Mouse (Mus musculus): Measurements from ENCODE around the gene Sirpb1a. TPM values are rescaled to one million over a fixed set of nuclear protein-coding genes. Genes with fewer than 3 reads are reported as not detected.
"Not testable (repeated sequence)": the region's sequence is repeated elsewhere in the genome, so short reads cannot be mapped to it uniquely, and the experiment has no call there.

Sirpb1a gene
- polyA plus RNA-seq (2012; ENCODE audit: insufficient read depth, insufficient read length, missing spikeins) = 46.6 and 48.9 TPM in 2 replicates

DNA sequence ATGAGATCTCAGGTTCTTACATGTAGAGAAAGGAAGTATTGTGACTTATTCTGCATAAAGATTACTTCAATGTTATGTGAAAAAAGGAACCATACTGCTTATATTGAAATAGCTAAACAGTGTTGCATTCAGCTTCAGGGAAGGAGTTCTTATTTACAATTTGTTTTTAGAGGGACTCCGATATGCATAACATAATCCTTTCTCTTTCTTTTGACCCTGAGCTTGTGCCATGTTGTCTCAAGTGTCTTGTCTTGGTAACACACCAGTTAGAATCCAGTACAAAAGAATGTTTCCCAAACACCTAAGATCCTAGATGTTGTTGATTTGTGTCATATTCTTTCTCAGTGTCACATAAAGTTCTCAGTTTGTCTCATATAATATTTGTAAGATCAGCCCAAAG is at the start of gene Sirpb1a:
Gene Sirpb1a (minus strand): TSS at position 74 of the 400 bp plus-strand sequence.
- H3K4me3 ChIP-seq (ENCODE audit: insufficient read depth, low read length); H3K4me1 ChIP-seq (ENCODE audit: control insufficient read depth, insufficient read depth, low read length): not testable (repeated sequence)
- H3K27ac ChIP-seq (ENCODE audit: insufficient read depth, low read depth, low read length) = peak within 1 kb of the TSS; percentile 76

DNA sequence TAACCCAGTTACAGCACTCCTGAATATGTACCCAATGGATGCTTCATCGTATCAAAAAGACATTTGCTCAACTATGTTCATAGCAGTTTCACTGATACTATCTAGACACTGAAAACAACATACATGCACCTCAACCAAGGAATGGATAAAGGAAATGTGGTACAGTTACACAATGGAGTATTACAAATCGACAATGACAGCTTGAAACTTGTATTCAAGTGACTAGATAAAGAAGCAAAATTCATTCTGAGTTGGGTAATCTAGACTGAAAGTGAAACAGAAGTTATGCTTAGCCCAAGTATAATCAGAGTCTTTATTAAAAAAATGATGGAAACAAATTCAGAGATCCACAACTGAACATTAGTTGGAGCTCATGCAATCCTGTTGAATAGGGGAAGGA is 48.5 kb upstream of the Sirpb1a start:
- H3K27ac ChIP-seq (ENCODE audit: insufficient read depth, low read depth, low read length); H3K4me1 ChIP-seq (ENCODE audit: control insufficient read depth, insufficient read depth, low read length); H3K4me3 ChIP-seq (ENCODE audit: insufficient read depth, low read length): not testable (repeated sequence)

DNA sequence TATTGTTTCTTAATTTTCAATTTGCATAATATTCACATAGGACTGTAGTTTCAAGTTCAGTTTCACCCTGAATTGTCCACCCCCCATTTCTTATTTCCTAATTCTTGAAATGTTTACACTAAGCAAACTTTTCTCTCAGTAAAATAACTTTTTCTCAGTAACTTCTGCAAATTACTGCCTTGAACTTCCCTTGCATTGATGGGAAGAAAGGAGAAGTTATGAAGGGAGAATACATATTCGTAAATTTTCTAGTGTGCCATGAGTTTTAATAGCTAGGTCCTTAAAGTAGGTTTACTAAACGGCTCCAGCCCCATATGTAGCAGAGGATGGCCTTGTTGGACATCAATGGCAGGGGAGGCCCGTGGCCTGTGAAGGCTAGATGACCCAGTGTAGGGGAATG is 43.8 kb upstream of the Sirpb1a start:
- not testable (repeated sequence) for H3K27ac ChIP-seq (ENCODE audit: insufficient read depth, low read depth, low read length); H3K4me1 ChIP-seq (ENCODE audit: control insufficient read depth, insufficient read depth, low read length); H3K4me3 ChIP-seq (ENCODE audit: insufficient read depth, low read length)

DNA sequence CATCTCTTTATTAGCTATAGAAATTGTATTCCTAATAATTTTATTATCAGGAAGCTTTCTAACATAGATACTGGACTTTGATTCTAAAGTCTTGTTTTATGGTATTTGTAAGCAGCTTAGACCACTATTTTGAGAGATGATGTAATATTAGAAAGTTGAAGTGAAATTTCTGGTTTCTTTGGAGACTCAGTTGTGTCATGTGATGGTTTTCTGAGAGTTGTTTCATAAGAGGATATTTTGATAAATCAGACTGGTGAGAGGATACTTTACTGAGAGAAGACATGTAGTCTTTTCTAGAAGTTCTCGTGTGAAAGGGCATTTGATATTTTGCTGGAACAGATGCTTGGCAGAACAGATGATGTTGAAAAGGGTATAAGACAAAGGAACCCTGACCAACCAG is 17.6 kb upstream of the Sirpb1a start:
- not testable (repeated sequence) for H3K4me1 ChIP-seq (ENCODE audit: control insufficient read depth, insufficient read depth, low read length); H3K4me3 ChIP-seq (ENCODE audit: insufficient read depth, low read length)
- H3K27ac ChIP-seq (ENCODE audit: insufficient read depth, low read depth, low read length) = peak overlapping the region; percentile 84

DNA sequence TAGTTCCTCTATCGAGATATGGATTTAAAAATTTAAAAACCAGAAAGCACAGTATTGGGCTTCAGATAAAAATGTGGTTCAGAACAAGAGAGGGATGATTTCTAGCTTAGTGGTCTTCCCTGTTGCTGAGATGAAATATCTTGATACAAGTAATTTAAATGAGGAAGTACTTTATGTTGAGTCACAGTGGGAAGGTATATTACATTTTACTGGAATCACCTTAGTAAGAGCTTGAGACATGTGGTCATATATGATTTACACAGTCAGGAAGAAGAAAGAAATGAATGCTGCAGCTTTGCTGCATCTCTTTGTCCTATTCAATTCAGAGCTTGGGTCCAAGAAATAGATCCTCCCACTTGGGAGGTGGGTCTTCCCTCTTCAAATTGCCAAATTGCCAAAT is 13.5 kb upstream of the Sirpb1a start:
- not testable (repeated sequence) for H3K27ac ChIP-seq (ENCODE audit: insufficient read depth, low read depth, low read length); H3K4me3 ChIP-seq (ENCODE audit: insufficient read depth, low read length); H3K4me1 ChIP-seq (ENCODE audit: control insufficient read depth, insufficient read depth, low read length)

DNA sequence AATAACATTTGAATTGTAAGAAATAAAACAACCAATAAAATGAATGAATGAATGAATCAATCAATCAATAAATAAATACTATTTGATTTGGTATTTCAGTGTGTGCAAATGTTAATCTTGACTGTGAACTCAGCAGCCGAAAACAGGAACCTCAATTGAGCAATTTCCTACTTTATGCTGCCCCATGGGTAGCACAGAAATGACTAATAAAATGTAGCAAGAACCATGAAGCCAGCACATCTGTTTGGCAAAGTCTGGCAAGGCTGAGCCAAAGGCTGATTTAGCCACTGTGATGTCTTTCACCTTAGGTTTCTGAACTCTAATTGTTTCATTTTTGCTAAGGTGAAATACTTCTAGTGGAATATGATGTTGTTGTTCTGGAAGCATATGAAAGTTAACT is 1.6 kb upstream of the Sirpb1a start:
- Histone ChIP-seq H3K27ac (ENCODE audit: insufficient read depth, low read depth, low read length) (peak overlapping the region; percentile 81), H3K4me3 (ENCODE audit: insufficient read depth, low read length) (no peak overlapping the region)
- TF ChIP-seq POLR2A (IDR thresholded peaks at IDR 0.05; ENCODE audit: borderline replicate concordance, low read depth, low read length) (no peak), CTCF (IDR thresholded peaks at IDR 0.05; ENCODE audit: low read depth, low read length) (no peak)

DNA sequence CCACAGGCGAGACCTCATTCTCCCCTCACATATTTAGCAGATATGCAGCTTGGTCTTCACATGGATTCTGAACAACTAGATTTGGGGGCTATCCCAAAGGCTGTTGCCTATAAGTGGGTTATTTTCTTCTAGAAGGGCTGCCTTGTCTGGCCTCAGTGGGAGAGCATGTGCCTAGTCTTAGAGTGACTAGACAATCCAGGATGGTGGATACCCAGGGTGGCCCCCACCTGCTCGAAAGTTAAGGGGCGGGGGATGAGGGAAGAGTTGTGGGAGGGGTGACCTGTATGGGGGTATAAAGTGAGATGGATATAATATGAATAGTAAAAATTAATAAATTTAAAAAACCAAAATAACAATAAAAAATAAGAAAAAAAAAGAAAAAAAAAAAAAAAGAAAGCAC is 70.6 kb downstream of the Sirpb1a start:
- H3K4me1 ChIP-seq (ENCODE audit: control insufficient read depth, insufficient read depth, low read length); H3K27ac ChIP-seq (ENCODE audit: insufficient read depth, low read depth, low read length); H3K4me3 ChIP-seq (ENCODE audit: insufficient read depth, low read length): not testable (repeated sequence)

More for the DNA sequence above, 1.6 kb upstream of the Sirpb1a start:
- H3K4me1 ChIP-seq (ENCODE audit: control insufficient read depth, insufficient read depth, low read length) = peaks cover 9% of the 10 kb centered on the region

DNA sequence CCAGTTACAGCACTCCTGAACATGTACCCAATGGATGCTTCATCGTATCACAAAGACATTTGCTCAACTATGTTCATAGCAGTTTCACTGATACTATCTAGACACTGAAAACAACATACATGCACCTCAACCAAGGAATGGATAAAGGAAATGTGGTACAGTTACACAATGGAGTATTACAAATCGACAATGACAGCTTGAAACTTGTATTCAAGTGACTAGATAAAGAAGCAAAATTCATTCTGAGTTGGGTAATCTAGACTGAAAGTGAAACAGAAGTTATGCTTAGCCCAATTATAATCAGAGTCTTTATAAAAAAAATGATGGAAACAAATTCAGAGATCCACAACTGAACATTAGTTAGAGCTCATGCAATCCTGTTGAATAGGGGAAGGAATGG is 76.0 kb downstream of the Sirpb1a start:
- not testable (repeated sequence) for H3K4me1 ChIP-seq (ENCODE audit: control insufficient read depth, insufficient read depth, low read length); H3K4me3 ChIP-seq (ENCODE audit: insufficient read depth, low read length); H3K27ac ChIP-seq (ENCODE audit: insufficient read depth, low read depth, low read length)

DNA sequence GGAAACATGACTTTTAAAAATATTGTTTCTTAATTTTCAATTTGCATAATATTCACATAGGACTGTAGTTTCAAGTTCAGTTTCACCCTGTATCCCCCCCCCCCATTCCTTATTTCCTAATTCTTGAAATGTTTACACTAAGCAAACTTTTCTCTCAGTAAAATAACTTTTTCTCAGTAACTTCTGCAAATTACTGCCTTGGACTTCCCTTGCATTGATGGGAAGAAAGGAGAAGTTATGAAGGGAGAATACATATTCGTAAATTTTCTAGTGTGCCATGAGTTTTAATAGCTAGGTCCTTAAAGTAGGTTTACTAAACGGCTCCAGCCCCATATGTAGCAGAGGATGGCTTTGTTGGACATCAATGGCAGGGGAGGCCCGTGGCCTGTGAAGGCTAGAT is 80.7 kb downstream of the Sirpb1a start:
- not testable (repeated sequence) for H3K4me1 ChIP-seq (ENCODE audit: control insufficient read depth, insufficient read depth, low read length)

DNA sequence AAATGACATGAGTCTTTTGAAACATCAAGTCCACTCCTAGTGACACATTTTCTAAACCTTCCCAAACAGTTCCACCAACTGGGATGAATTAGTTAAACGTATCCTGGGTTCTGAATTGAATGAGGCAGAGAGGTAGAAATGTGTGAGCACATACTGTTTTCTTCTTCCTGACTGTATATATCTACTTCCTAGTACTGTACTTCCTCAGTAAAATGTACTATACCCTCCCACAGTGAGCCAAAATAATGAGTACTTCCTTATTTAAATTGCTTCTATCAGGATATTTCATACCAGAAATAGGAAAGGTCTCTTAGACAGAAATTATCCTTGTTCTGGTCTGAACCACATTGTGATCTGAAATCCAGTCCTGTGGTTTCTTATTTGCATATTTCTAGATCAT is 86.0 kb downstream of the Sirpb1a start:
- no peak for TF ChIP-seq POLR2A (IDR thresholded peaks at IDR 0.05; ENCODE audit: borderline replicate concordance, low read depth, low read length)
- TF ChIP-seq CTCF (IDR thresholded peaks at IDR 0.05; ENCODE audit: low read depth, low read length) = no peak
- H3K4me3 ChIP-seq (ENCODE audit: insufficient read depth, low read length) = no peak overlapping the region
- peak overlapping the region; percentile 77 for H3K27ac ChIP-seq (ENCODE audit: insufficient read depth, low read depth, low read length)
- H3K4me1 ChIP-seq (ENCODE audit: control insufficient read depth, insufficient read depth, low read length) = peaks cover 2% of the 10 kb centered on the region

More for the DNA sequence above, 80.7 kb downstream of the Sirpb1a start:
- H3K4me3 ChIP-seq (ENCODE audit: insufficient read depth, low read length) = not testable (repeated sequence)
- peak overlapping the region; percentile 69 for H3K27ac ChIP-seq (ENCODE audit: insufficient read depth, low read depth, low read length)

DNA sequence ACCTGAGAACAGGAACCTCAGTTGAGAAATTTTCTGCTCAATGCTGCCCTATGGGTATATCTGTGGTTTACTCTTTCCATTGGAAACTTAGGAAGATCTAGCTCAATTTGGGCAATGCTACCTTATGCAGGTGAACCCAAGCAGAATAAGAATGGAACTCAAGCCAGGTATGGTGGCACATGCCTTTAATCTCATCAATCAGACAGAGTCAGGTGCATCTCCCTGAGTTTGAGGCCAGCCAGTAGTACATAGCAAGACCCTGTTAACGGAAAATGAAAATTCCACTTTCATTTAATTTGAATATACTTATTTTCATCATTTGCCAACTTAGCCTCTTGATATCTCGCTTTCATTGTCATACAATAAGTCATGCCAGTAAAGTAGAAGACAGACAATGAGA is 92.1 kb downstream of the Sirpb1a start:
- Histone ChIP-seq H3K27ac (ENCODE audit: insufficient read depth, low read depth, low read length) (no peak overlapping the region), H3K4me1 (ENCODE audit: control insufficient read depth, insufficient read depth, low read length) (peaks cover 8% of the 10 kb centered on the region), H3K4me3 (ENCODE audit: insufficient read depth, low read length) (no peak overlapping the region)
- TF ChIP-seq POLR2A (IDR thresholded peaks at IDR 0.05; ENCODE audit: borderline replicate concordance, low read depth, low read length) = no peak
- TF ChIP-seq CTCF (IDR thresholded peaks at IDR 0.05; ENCODE audit: low read depth, low read length) = no peak

DNA sequence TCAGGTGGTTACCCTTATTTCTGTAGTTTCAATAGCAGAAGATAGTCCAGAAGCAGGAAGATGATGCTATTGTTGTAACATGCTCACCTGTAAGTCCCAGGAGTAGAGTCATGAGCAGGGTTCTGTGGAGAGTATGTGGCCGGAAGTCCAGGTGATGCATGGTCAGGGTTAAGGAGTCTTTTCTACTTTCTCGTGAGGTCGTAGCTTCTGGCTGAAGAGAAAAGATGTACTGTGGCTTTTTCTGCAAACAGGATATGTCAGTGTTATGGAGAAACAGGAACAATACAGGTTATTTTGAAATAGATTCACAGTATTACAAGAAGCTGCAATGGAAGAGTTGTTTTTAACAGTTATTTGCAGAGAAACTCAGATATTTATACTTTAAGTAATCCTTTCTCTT is 94.3 kb downstream of the Sirpb1a start, which contains the start of gene Gm9733:
Gene Gm9733 (minus strand): TSS at position 240 of the 400 bp plus-strand sequence.
- TF ChIP-seq CTCF (IDR thresholded peaks at IDR 0.05; ENCODE audit: low read depth, low read length) (no peak), POLR2A (IDR thresholded peaks at IDR 0.05; ENCODE audit: borderline replicate concordance, low read depth, low read length) (no peak)
- peaks cover 8% of the 10 kb centered on the region for H3K4me1 ChIP-seq (ENCODE audit: control insufficient read depth, insufficient read depth, low read length)
- H3K4me3 ChIP-seq (ENCODE audit: insufficient read depth, low read length) = no peak within 1 kb of the TSS
- H3K27ac ChIP-seq (ENCODE audit: insufficient read depth, low read depth, low read length) = no peak within 1 kb of the TSS

Measured in bone marrow macrophage, adult 2 months (primary cell).